Mouse (Mus musculus) olfactory bulb, adult 2 months (tissue): ENCODE results near the gene Ints5.

Source experiments
- CTCF ChIP-seq: fragments of 200-500 bp; IDR thresholded peaks from 2 replicates; pipeline ENCODE4 v1.5.1; 2012; ENCODE audit warnings: low read depth, mild to moderate bottlenecking, low read length, moderate library complexity; ENCODE audit not compliant: insufficient read depth
- POLR2A ChIP-seq: fragments of 200-500 bp; IDR thresholded peaks from 2 replicates; pipeline ENCODE4 v1.6.1; 2012; ENCODE audit warnings: mild to moderate bottlenecking, low read depth, low read length, moderate library complexity; ENCODE audit not compliant: insufficient read depth

DNA sequence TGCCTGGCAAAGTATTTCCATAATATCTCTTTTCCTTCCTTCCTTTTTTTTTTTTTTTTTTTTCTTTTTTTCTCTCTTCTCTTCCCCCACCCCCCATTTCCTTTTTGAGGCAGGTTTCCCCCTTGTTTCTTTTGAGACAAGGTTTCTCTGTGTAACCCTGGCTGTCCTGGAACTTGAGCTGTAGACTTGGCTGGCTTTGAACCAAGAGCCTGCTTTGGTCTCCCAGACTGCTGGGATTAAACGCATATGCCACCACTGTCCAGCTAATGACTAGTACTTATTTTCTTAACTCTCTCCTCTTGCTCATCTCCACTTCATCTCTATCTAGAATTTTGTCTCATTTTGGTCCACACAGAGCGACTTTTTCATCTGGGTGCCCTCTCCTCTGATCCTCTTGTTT lies 50.2 kb downstream of the Ints5 start:
- TF ChIP-seq CTCF, result no peak
- no peak for TF ChIP-seq POLR2A
